Mouse (Mus musculus) lung, adult 2 months (tissue): ENCODE results near the gene Fam219b.

ENCODE experiments used
- CTCF ChIP-seq: fragments of 200-500 bp; IDR thresholded peaks from 2 replicates; pipeline ENCODE4 v1.5.1; 2011; ENCODE audit warnings: mild to moderate bottlenecking, low read length, control low read depth; ENCODE audit not compliant: insufficient read depth
- POLR2A ChIP-seq: fragments of 200-500 bp; IDR thresholded peaks from 2 replicates; pipeline ENCODE4 v1.6.1; 2011; ENCODE audit warnings: low read depth, mild to moderate bottlenecking, control low read depth, low read length, borderline replicate concordance; ENCODE audit errors: extremely low read depth

DNA sequence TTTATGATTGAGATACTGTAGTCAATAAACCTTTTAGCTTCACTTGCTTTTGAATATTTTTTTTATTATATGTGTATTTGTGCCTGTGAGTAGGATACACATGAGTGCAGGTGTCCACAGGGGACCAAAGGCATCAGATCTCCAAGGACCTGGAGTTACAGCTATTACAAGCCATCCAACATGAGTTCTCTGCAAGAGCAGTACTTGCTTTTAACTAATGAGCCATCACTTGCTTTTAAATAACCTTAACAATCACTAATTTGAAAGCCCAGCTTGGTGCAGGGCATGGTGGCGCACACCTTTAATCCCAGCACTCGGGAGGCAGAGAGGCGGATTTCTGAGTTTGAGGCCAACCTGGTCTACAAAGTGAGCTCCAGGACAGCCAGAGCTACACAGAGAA lies 17.4 kb downstream of the Fam219b start:
- no peak for TF ChIP-seq POLR2A
- no peak for TF ChIP-seq CTCF
